Mouse (Mus musculus) layer of hippocampus, adult 9-10 months (tissue): ENCODE data around the gene Tex21.
A peak's percentile ranks its signal among the peaks of the same experiment; 100 is the strongest.
"Not testable (repeated sequence)": the region's sequence is repeated elsewhere in the genome, so short reads cannot be mapped to it uniquely, and the experiment has no call there.

ENCODE experiments used
- DNase-seq: peaks from one replicate; pipeline ENCODE4 v3.0.0; 2022; ENCODE audit warnings: low spot score

The Tex21 gene

DNA sequence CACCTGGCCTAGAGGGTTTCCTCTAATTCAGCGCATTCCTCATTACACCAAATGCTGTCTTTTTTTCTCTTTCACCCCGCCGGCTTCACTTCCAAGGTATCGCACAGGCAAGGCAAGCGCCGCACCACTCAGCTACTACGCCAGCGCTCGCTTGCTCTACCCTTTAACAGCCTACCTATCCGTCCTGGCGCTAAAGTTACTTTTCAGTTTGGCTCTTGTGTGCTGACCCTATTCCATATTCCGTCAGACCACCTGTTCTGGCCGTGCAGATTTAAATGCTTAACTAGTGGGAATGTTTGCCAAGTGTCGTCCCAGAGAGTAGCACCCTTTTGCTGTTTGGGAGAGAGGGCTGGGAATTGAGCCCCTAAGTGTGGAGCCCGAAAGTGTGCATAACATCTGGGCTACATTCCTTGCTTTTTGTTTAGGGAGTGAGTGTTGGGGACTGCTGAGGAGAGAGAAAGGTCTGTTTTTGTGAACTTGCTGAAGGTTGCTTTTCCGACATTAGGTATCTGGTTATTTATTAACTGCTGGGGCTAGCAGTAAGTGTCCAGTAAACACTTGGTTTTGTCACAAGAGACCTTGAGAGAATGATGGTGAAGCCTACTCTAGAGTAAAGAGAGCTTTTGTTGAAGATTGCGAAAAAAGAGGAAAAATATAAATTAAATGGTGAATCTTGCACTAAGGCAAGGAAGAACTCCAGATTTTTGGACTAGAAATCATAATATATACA lies 9.7 kb upstream of the Tex21 start:
- no peak for DNase-seq

DNA sequence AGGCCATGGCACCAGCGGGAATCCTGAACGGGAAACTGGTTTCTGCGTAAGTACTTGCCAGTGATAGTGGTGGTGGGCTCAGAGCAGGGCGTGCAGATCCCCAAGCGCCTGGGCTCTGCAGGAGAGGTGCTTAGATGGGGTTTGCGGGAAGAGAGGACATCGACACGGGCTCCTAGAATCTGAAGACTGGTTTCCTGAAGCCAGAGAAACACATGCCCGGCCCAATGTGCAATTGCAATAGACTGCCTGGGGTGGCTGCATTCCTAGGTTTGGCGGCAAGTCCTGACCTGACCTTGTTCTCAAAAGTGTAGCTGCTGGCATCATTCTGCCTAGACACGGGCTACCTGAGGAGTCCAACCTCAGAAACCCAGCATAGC lies 8.9 kb upstream of the Tex21 start:
- DNase-seq = no peak

DNA sequence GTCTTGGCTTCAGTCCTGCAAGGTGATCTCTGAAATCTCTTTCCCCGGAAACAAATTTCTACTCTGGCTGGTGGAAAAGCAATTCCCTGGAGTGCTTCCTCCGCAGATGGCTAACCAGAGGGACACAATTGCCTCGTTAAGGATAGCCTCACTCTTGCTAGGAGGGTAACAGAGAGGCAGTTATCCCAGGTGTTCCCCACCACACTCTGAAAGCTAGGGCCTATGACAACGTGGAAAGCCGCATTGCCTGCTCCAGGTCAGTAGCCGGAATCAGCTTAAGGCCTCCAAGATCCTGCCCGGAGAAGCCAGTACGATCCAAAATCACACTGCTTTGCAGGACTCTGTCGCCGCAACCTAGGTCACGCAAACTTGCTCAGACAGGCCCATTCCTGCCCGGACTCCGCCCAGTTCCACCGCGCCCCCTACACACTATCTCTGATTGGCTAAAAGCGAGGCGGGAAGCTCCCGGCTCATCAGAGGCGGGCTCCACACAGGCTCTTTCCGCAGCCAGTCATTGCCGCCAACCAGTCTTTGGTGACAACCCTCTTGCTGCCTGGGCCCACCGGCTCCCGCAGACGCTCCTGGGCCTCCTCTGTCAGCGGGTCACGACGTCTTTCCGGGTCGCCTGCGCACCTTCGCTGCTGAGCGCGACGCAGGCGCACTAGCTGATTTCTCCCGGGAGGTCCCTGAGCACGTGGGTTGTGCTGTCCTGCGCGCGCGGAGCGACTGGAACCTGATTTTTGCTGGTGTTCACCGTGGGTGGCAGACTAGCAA lies 8.4 kb upstream of the Tex21 start, which contains the start of gene Mthfd1:
Gene Mthfd1, plus strand, starts transcription at position 574 of the 774 bp plus-strand sequence.
- DNase-seq = peak; percentile 78

DNA sequence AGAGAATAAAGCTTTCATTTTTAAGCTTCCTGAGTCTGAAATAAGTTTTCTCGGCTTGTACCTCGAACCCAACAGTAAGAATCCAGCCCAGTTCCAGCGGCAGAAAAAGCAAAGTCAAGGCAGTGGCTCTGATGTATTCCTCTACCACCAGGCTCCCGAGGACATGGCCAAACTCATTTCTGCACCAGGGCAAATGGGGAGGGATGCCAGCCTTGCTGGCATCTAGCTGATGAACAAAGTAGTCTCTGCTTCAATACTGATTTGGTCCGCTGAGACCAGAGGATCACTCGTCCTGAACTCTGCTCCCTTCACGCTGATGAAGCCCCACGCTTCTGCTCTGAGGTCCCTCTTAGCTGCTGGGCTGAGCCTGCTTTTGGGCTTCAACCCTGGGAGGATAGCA lies 7.4 kb upstream of the Tex21 start:
- DNase-seq = no peak

DNA sequence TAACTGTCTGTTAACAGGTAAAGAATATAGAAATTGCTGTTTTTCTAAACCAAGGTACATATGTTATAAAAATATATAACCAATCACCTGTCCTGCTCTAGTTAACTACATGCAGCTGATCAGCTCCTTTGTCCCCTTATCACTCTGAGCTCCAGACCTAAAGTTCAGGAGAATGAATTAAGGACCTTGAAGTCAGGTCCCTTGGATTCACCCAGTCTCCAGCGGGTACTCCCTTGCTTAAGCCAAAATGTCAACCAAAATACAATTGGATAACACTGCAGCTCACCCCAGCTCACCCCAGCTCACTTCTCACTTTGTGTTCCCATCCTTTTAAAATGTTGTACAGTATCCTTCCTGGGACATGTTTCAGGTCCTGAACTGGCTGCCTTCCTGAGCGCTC lies 7.0 kb upstream of the Tex21 start:
- DNase-seq = no peak

DNA sequence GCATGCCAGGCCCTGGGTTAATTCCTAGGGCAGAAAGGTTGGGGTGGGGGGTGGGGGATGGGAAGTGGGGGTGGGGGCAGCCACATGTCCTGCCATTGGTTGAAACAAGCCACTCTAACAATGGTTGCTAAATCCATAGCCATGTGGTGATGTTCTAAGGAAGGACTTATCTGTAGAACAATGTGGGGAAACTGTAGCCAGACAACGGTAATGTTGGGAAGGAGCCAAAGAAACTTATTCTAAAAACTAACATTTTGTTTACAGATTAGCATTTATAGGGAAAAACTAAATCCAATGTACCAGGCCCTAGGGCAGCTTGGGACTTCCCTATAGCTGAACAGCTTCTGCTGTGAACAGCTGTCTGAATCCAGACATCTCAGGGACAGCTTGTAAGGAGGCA lies 6.5 kb upstream of the Tex21 start:
- no peak for DNase-seq

DNA sequence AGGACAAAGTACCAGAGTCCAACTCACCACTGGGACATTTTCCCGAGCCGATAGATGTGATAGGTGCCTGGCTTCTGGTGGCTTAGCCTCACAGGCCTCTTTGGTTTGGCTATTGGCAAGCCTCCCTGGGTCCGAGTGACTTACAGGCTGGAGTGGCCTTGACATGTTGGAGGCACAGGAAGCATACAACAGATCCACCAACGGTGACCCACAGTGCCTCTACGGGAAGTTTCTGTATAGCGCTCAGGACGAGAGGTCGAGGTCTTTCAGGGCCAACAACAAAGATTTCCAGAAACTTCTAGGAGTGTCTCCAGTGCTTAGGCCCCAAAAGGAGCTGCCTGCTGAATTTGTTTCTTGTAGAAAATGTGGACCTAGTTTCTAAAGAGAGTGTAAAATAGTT lies 1.6 kb downstream of the Tex21 start:
- DNase-seq = no peak

DNA sequence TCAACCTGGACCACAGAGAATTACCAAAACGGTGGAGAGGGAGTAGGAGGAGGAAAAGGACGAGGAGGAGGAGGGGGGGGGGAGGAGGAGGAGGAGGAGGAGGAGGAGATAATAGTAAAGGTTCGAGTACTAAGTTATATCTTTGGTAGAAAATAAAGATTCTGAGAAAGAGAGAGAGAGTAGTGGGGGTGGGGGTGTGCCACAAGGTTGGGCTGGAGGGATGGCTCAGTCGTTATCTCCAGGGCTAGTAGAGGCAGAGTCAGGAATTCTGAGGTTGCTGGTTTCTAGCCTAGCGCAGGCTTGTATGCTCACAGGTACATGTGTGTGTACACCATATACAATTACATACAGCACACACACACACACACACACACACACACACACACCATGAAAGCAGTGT lies 4.7 kb downstream of the Tex21 start:
- DNase-seq = no peak

DNA sequence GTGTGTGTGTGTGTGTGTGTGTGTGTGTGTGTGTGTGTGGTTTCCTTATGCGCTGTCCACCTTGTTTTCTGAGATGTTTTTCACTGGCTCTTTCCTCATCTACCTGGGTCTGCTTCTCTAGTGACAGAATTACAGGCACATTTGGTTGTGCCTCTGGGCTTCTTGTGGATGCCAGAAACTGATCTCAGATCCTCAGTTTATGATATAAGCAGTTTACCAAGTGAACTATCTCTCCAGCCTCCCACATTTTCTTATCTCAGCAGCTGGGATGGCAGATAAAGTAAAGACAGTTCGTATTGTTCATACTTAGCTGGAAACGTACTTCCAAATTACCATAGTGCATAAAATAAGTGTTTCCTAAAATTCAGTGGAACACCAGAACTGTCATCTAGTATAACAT lies 5.5 kb downstream of the Tex21 start:
- no peak for DNase-seq

DNA sequence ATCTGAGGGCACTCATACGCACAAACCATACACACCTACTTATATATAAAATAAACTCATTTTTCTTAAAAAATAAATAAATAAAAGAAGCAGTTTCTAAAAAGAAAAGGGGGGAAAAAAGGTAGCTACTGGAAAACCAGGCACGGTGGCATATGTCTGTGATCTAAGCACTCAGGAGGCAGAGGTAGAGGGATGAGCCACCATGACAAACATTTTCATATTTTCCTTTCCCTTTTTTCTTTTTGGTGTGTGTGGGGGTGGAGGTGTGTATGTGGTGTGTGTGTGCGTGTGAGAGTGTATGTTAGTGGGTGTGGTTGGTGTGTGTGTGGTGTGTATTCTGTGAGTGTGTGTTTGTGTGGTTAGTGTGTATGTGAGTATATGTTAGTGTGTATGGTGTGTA lies 5.9 kb downstream of the Tex21 start:
- no peak for DNase-seq

DNA sequence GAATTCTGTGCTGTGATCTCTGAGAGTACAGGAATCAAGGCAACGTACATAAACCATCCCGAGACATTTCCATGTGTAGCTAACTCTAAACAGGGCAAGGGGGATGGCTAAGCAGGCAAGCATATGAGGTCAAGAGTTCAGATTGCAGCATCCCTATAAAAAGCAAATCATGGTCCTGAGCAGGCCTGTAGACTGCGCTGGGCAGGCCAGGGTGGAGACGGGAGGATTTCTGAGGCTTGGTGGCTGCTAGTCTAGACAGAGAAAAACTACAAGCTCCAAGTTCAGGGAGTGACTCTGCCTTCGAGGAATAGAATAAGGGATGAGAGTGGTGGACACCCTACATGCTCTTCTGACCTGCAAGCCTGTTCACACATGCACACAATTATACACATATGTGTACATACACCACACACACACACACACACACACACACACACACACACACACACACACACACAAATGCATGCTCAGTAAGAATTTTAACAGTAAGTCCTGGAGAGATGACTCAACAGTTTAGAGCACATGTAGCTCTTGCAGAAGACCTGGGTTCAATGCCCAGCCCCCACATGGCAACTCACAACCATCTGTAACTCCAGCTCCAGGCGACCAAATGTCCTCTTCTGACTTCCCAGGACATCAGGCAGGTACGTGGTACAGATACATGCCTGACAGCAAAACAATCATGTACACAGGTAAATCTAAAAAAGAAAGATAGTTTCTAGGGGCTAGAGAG lies 6.5 kb downstream of the Tex21 start:
- DNase-seq = no peak

DNA sequence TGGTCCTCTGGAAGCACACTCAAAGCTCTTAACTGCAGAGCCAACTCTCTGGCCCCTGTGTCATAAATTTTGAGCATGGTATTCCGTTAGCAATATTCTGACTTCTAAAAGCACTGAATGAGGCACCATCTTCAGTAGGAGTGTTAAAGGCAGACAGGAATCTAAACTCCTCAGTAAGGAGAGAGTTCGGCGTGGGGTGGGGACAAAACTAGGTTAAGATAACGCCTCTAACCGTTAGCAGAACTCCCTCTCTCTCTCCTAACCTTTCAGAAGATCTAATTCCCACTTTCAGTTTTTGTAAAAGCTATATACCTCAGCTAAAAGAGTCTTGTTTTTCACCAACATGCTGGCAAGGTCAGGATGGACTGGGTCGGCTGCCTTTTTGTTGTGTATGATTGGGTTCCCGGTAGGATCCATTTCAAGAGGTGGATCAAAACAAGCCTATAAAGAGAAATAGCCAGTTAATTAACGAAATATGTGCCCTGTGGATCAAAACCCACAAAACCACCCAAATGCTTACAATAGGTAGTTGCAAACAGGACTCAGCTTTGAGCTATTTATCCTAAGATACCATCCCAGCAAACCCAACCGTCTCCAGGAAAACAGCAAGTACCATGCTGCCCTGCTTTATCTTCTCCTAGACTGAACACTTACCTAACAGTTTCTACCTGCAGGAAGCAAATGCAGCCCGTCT lies 7.3 kb downstream of the Tex21 start:
- no peak for DNase-seq

DNA sequence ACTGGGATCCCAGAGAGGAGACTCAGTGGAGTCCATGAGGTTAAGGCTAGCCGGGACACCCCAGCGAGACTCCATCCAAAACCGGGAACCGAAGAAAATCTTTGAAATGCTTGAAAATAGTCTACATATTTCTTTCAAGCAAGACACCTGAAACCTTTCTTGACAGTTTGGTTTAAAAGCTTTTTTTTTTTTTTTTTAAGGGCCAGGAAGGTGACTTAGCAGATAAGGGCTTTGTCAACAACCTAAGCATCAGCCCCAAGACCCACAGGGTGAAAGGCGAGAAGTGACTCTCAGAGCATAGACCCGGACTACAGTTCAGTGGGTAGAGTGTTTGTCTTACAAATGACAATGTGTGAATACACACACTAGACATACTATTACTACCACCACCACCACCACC lies 11.3 kb downstream of the Tex21 start:
- DNase-seq = no peak

DNA sequence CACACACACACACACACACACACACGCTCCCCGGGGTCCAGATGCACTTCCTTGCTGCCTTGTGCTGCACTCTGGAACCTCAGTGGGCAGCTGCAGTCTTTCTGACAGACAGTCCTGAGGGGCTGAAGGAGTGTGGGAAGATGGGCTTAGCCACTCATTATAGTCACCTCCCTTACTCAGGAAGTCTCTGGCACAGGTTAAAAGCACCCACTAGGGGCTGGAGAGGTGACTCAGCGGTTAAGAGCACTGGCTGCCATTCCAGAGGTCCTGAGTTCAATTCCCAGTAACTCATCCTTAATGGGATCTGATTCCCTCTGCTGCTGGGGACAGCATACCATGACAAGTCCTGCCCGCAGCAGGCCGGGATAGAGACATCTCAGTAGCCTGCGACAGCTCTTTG lies 15.9 kb downstream of the Tex21 start:
- no peak for DNase-seq

DNA sequence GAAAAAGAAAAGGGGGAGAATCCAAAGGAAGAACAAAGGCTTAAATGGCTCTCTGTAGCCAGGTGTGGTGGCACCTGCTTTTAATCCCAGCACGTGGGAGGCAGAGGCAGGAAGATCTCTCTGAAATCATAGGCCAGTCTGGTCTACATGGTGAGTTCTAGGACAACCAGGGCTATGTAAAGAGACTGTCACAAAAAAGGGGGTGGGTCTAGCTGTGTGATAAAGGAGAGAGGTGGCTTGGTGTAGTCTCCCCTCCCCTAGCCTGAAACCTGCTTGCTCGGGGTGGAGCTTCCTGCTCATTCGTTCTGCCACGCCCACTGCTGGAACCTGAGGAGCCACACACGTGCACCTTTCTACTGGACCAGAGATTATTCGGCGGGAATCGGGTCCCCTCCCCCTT lies 24.4 kb downstream of the Tex21 start:
- not testable (repeated sequence) for DNase-seq

DNA sequence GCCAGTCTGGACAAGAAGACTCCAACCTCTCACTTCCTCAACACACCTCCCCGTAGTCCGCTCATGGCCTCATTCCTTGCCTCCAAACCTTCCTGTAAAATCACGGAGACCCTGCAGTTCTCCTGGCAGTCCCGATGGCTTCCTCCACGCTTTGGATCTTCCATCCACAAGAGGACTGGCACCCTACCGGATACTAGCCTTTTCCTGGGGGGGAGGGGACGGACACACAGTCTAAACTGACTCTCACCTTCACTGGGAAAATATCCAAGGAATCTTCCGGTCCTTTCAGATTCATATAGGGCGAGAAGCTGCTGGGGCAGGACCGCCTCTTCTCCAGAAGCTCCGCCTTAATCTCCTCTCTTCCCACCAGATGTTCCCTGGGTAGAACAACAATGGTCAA lies 29.8 kb downstream of the Tex21 start:
- DNase-seq = no peak

DNA sequence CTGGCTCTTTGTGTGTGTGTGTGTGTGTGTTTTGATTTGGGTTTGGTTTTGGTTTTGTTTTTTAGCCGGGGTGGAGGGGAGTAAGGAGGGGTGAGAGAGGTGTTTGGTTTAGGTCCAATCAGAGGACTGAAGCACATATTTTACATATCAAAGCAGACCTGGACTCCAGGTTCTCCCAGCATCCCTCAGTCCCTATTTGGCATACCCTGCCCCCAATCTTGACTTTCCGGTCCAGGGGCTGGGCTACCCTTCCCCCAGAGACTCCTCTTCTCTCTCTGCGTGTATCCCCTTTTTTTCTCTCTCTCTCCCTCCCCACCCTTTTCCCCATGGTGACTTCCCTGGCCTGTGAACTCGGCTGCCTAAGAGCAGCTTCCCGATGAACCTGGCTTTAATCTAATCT lies 31.4 kb downstream of the Tex21 start:
- DNase-seq = no peak

DNA sequence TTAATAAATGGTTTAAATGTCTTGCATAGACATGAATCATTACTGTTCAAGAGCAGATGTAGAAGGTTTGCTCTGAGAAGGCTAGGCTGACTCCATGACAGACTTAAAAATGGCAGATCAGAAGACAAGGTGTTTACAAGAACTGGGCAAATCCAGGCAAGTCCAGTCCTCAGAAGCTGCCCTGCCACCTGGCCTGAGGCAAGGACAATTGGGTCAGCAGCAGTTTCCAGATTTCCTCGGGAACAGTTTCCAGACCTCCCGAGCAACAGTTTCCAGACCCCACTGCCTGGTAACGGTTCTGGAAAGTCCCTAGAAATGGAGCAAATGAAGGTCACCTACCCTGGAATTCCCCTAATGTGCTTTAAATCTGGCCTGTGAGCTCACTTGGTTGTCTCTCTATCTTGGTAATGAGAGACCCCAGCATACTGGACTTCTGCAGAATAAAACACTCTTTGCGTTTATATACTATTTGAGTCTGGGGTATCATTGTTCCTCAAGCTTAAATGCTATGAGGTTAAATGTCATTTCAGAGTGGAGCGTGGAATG lies 37.0 kb downstream of the Tex21 start:
- no peak for DNase-seq

DNA sequence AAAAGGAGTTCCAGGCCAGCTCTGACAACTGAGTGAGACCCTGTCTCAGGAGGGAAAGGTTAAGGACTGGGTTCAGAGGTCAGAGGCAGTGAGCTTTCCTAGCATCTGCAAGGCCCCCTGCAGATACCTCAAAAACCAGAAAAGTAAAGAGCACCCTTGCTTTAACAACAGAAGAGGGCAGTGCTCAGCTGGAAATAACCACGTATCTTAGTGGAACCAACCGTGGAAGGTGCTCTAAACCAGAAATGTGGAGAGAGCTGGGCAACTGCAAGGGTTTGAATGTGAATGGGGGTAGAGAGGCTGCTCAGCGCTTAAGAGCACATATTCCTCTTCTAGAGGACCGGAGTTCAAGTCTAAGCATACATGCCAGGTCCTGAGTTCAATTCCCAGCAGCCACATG lies 46.2 kb downstream of the Tex21 start:
- DNase-seq = no peak

DNA sequence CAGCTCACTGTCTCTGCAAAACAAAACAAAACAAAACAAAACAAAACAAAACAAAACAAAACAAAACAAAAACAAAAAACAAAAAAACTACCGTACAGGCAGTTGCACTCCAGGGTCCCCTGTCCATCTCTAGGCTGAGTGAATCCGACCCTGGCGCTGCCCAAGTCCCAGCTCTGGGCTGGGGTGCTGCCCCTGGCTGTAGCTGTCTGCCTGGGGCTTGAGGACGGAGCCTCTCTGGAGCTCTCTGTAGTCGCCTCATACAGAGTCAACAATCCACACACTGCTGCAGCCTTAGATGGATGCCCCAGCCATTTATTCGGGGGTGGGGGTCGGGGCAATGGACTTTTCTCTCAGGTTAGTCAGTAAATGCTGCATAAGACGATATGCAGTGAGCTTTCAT lies 49.5 kb downstream of the Tex21 start:
- no peak for DNase-seq

DNA sequence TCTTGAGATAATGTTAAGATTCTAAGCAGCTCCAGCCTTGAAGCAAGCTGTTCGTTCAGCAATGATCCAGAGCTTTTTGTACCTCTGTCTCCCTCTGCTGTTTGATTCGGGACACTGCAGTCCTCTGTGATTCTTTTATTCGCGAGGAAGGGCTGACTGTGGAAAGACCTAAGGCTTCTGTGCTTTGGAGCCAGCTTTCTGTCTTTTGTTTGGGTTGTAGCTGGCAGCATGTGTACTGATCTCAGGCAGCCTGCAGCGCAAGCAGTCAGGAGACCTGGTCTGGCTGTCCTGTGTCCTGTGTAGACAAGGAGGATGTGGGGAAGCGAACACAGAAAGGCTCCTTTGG lies 49.9 kb downstream of the Tex21 start:
- DNase-seq = peak; percentile 77
